Mouse (Mus musculus) CH12.LX (cell line): Measurements from ENCODE around the gene Uvrag. TPM values are rescaled to one million over a fixed set of nuclear protein-coding genes. Genes with fewer than 3 reads are reported as not detected.

Experiments used
- DNase-seq: peaks from one replicate; pipeline ENCODE4 v3.0.0-alpha.2; 2013; ENCODE audit errors: extremely low read depth
- H3K27ac ChIP-seq: 2 replicates; pipeline ENCODE4 v1.5.1; 2012; ENCODE audit warnings: low read depth, mild to moderate bottlenecking, control low read depth, moderate library complexity; ENCODE audit not compliant: insufficient read depth
- H3K27me3 ChIP-seq: replicated peaks from 2 replicates; pipeline ENCODE3; 2012; ENCODE audit warnings: inconsistent platforms
- H3K36me3 ChIP-seq, 2 experiments: replicated peaks in 1 of 2; 2 replicates each; pipeline versions ENCODE3 to v1.6.1; 2012; ENCODE audit warnings: inconsistent platforms in 1 of 2, low read length in 1 of 2, mild to moderate bottlenecking in 1 of 2, mixed read lengths in 1 of 2, moderate library complexity in 1 of 2; ENCODE audit not compliant: control insufficient read depth in 1 of 2, insufficient read depth in 1 of 2
- H3K4me1 ChIP-seq, 2 experiments: 2 replicates each; pipeline ENCODE4 v1.6.1; 2012; ENCODE audit warnings: inconsistent platforms in 1 of 2, moderate library complexity in 1 of 2; ENCODE audit not compliant: insufficient read depth in 2 of 2, control insufficient read depth in 1 of 2
- H3K4me2 ChIP-seq: 2 replicates; pipeline ENCODE4 v1.6.1; 2012; ENCODE audit warnings: low read depth, mild to moderate bottlenecking, control low read depth; ENCODE audit not compliant: poor library complexity, insufficient read depth, severe bottlenecking
- H3K4me3 ChIP-seq, 3 experiments: fragments of 150-350 bp in 1 of 3; sonication (generic) in 1 of 3; replicated peaks in 1 of 3; 2 replicates each; pipeline versions ENCODE3 to v1.5.1; 2011 to 2012; ENCODE audit warnings: low read depth in 2 of 3, low read length in 2 of 3, mild to moderate bottlenecking in 2 of 3, moderate library complexity in 2 of 3, control low read depth in 1 of 3, improper control_type of control experiment in 1 of 3, inconsistent platforms in 1 of 3, mixed read lengths in 1 of 3; ENCODE audit not compliant: poor library complexity in 1 of 3
- H3K79me2 ChIP-seq: replicated peaks from 2 replicates; pipeline ENCODE4 v1.6.1; 2012; ENCODE audit warnings: mild to moderate bottlenecking, moderate library complexity; ENCODE audit not compliant: control insufficient read depth, poor library complexity, insufficient read depth, severe bottlenecking; ENCODE audit errors: extremely low read depth
- H3K9ac ChIP-seq: 2 replicates; pipeline ENCODE4 v1.6.1; 2012; ENCODE audit warnings: low read depth, mild to moderate bottlenecking, control low read depth, moderate library complexity; ENCODE audit not compliant: insufficient read depth
- H3K9me3 ChIP-seq: replicated peaks from 2 replicates; pipeline ENCODE3; 2012; ENCODE audit warnings: low read length, inconsistent platforms, mixed read lengths
- CHD1 ChIP-seq: IDR thresholded peaks from 2 replicates; pipeline ENCODE4 v1.6.1; 2012; ENCODE audit warnings: low read depth, low read length, improper control_type of control experiment, inconsistent platforms
- CHD2 ChIP-seq: IDR thresholded peaks from 2 replicates; pipeline ENCODE4 v1.6.1; 2011; ENCODE audit warnings: low read length, improper control_type of control experiment
- ELF1 ChIP-seq: IDR thresholded peaks from 2 replicates; pipeline ENCODE4 v1.6.1; 2014; ENCODE audit warnings: low read depth, mild to moderate bottlenecking, inconsistent platforms, low read length, improper control_type of control experiment
- EP300 ChIP-seq: IDR thresholded peaks from 2 replicates; pipeline ENCODE4 v1.6.1; 2011; ENCODE audit warnings: low read length, improper control_type of control experiment
- ETS1 ChIP-seq: conservative IDR thresholded peaks from 2 replicates; pipeline ENCODE4 v1.6.1; 2012; ENCODE audit warnings: low read depth, mild to moderate bottlenecking, inconsistent platforms, low read length, improper control_type of control experiment, moderate library complexity
- GABPA ChIP-seq: IDR thresholded peaks from 2 replicates; pipeline ENCODE4 v1.6.1; 2012; ENCODE audit warnings: low read depth, low read length, improper control_type of control experiment, inconsistent platforms; ENCODE audit not compliant: insufficient replicate concordance
- IRF4 ChIP-seq: IDR thresholded peaks from 2 replicates; pipeline ENCODE4 v1.6.1; 2014; ENCODE audit warnings: low read depth, mild to moderate bottlenecking, inconsistent platforms, low read length, improper control_type of control experiment
- JUN ChIP-seq: IDR thresholded peaks from 2 replicates; pipeline ENCODE4 v1.6.1; 2011; ENCODE audit warnings: low read depth, mild to moderate bottlenecking, low read length, improper control_type of control experiment, moderate library complexity; ENCODE audit not compliant: insufficient read depth
- KAT2A ChIP-seq: IDR thresholded peaks from 2 replicates; pipeline ENCODE4 v1.6.1; 2012; ENCODE audit warnings: low read length, improper control_type of control experiment, inconsistent platforms; ENCODE audit not compliant: insufficient replicate concordance
- MAFK ChIP-seq: IDR thresholded peaks from 2 replicates; pipeline ENCODE4 v1.6.1; 2011; ENCODE audit warnings: low read length, improper control_type of control experiment; ENCODE audit not compliant: insufficient replicate concordance
- MAZ ChIP-seq: IDR thresholded peaks from 2 replicates; pipeline ENCODE4 v1.6.1; 2012; ENCODE audit warnings: low read depth, mild to moderate bottlenecking, inconsistent platforms, low read length, improper control_type of control experiment, moderate library complexity
- MYC ChIP-seq: IDR thresholded peaks from 2 replicates; pipeline ENCODE4 v1.6.1; 2011; ENCODE audit warnings: low read depth, mild to moderate bottlenecking, improper control_type of control experiment, low read length
- NELFE ChIP-seq: IDR thresholded peaks from 2 replicates; pipeline ENCODE4 v1.6.1; 2011; ENCODE audit warnings: low read depth, low read length, improper control_type of control experiment
- NRF1 ChIP-seq: IDR thresholded peaks from 2 replicates; pipeline ENCODE4 v1.6.1; 2014; ENCODE audit warnings: low read depth, mild to moderate bottlenecking, inconsistent platforms, low read length, improper control_type of control experiment, moderate library complexity
- POLR2A ChIP-seq: IDR thresholded peaks from 2 replicates; pipeline ENCODE4 v1.6.1; 2011; ENCODE audit warnings: low read depth, mild to moderate bottlenecking, improper control_type of control experiment, low read length
- RAD21 ChIP-seq: IDR thresholded peaks from 2 replicates; pipeline ENCODE4 v1.6.1; 2011; ENCODE audit warnings: low read depth, mild to moderate bottlenecking, low read length, improper control_type of control experiment, moderate library complexity
- RCOR1 ChIP-seq: conservative IDR thresholded peaks from 2 replicates; pipeline ENCODE4 v1.6.1; 2012; ENCODE audit warnings: low read depth, mild to moderate bottlenecking, inconsistent platforms, low read length, improper control_type of control experiment
- SIN3A ChIP-seq: IDR thresholded peaks from 2 replicates; pipeline ENCODE4 v1.6.1; 2012; ENCODE audit warnings: low read length, improper control_type of control experiment, inconsistent platforms
- SMC3 ChIP-seq: IDR thresholded peaks from 2 replicates; pipeline ENCODE4 v1.6.1; 2011; ENCODE audit warnings: low read depth, low read length, improper control_type of control experiment
- TBP ChIP-seq: conservative IDR thresholded peaks from 2 replicates; pipeline ENCODE4 v1.6.1; 2011; ENCODE audit warnings: low read depth, low read length, improper control_type of control experiment
- TCF12 ChIP-seq: IDR thresholded peaks from 2 replicates; pipeline ENCODE4 v1.6.1; 2014; ENCODE audit warnings: low read depth, mild to moderate bottlenecking, inconsistent platforms, low read length, improper control_type of control experiment
- UBTF ChIP-seq: IDR thresholded peaks from 2 replicates; pipeline ENCODE4 v1.6.1; 2012; ENCODE audit warnings: low read depth, mild to moderate bottlenecking, inconsistent platforms, low read length, improper control_type of control experiment, moderate library complexity
- USF1 ChIP-seq: IDR thresholded peaks from 2 replicates; pipeline ENCODE4 v1.6.1; 2014; ENCODE audit warnings: low read depth, mild to moderate bottlenecking, inconsistent platforms, low read length, improper control_type of control experiment
- USF2 ChIP-seq: conservative IDR thresholded peaks from 2 replicates; pipeline ENCODE4 v1.6.1; 2011; ENCODE audit warnings: low read depth, low read length, improper control_type of control experiment
- ZKSCAN1 ChIP-seq: IDR thresholded peaks from 2 replicates; pipeline ENCODE4 v1.6.1; 2012; ENCODE audit warnings: low read depth, inconsistent platforms, low read length, improper control_type of control experiment, borderline replicate concordance
- dilution Hi-C: fragments of 300-500 bp; cut with MboI; formaldehyde crosslinking; loops from 2 replicates; pipeline ENCODE4 v1.14.3; 2020; ENCODE audit warnings: low sequenced_read_pairs; ENCODE audit not compliant: extremely low pct_unique_long_range_greater_than_20kb, extremely low pct_ligation_motif_present
- in situ Hi-C: fragments of 300-500 bp; cut with MboI; formaldehyde crosslinking; loops from 3 replicates; pipeline ENCODE4 v1.14.3; 2019; ENCODE audit warnings: low sequenced_read_pairs, low pct_ligation_motif_present, low pct_unique_long_range_greater_than_20kb, mixed read lengths
- polyA plus RNA-seq: library from polyadenylated mRNA; unstranded; fragments of >175 nt; gene quantifications from 2 replicates; pipeline ENCODE4 v1.2.1, GENCODE M21; 2012; ENCODE audit warnings: low read depth; ENCODE audit not compliant: insufficient read length
- total RNA-seq, 2 experiments: library from RNA; depleted of rRNA; stranded (reverse); fragments of 300-350 nt in 1 of 2; fragments of >200 nt in 1 of 2; gene quantifications; 2 replicates each; pipeline ENCODE4 v1.2.3; 2012 to 2014

The Uvrag gene
- total and polyA plus RNA-seq, 3 experiments = 20.6 to 47.4 (median 37.5) TPM

DNA sequence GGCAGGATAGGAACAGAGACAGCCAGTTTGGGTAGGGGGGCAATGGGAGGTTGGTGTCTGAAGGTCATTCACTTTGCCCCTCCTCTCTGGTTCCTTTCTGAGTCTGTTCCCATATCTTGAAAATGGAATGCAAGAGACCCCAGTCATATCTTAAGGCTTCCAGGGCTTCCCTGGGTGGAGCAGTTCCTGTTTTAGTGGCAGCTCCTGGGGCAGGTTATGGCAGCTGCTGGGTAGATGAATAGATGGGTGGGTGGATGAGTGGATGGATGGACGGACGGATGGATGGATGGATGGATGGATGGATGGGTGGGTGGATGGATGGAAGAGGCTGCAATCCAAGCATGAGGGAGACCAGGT is 273.2 kb downstream of the Uvrag start:
- Histone ChIP-seq H3K4me3 (no peak overlapping the region), H3K9me3 (no peaks in the 10 kb centered on the region), H3K4me2 (no peak overlapping the region), H3K79me2 (no peaks in the 10 kb centered on the region), H3K9ac (no peak overlapping the region), H3K27me3 (peaks cover 15% of the 10 kb centered on the region), H3K36me3 (no peaks in the 10 kb centered on the region), H3K27ac (no peak overlapping the region), H3K4me1 (peaks cover 24 to 55% of the 10 kb centered on the region in 2 experiments)
- DNase-seq = no peak
- no peak for TF ChIP-seq TBP
- no peak for TF ChIP-seq ELF1
- no peak for TF ChIP-seq CHD1
- no peak for TF ChIP-seq USF2
- no peak for TF ChIP-seq IRF4
- TF ChIP-seq MYC = no peak
- TF ChIP-seq ZKSCAN1 = no peak
- no peak for TF ChIP-seq RAD21
- no peak for TF ChIP-seq MAFK
- TF ChIP-seq SMC3 = no peak
- no peak for TF ChIP-seq SIN3A
- no peak for TF ChIP-seq MAZ
- in situ Hi-C loops = no loop called here
- dilution Hi-C loops = no loop called here

DNA sequence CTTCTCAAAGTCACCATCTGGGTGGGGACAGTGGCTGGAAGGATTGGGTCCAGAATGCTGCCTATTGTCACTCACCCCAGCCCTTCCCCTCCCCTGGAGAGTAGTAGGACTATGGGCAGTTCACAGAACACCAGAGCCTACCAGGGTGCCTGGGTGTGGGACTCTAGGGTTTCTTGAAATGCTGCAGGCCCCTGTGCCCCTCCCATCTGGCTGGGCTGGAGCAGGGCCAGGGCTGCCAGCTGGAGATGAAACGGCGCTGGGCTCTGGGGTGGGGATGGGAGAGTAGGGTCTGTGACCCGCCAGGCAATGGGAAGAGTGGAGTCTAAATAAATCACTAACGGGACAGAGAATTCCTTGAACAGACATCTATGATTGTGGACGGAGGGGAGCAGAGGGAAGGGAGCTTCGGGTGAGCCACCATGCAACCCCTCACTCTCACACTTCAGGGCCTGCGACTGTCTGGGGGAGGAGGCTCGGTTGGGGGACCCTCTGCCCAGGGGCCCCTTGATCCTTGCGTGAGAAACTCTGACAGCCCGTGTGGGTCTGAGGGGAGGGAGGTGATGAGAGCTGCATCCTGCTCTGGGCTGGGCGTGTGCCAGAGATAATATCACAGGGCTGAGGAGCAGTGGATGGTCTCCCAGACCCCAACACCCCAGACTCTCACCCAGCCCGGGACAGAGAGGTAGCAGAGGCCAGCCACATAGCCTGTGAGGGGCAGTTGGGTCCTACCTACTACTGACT is 273.7 kb downstream of the Uvrag start:
- Histone ChIP-seq H3K36me3 (no peaks in the 10 kb centered on the region), H3K9ac (no peak overlapping the region), H3K9me3 (no peaks in the 10 kb centered on the region), H3K27ac (no peak overlapping the region), H3K4me3 (no peak overlapping the region), H3K27me3 (peaks cover 15% of the 10 kb centered on the region), H3K4me1 (peaks cover 26 to 60% of the 10 kb centered on the region in 2 experiments), H3K79me2 (no peaks in the 10 kb centered on the region), H3K4me2 (no peak overlapping the region)
- no peak for DNase-seq
- in situ Hi-C loops = no loop called here
- dilution Hi-C loops = no loop called here
- no peak for TF ChIP-seq SMC3
- TF ChIP-seq CHD1 = no peak
- TF ChIP-seq USF2 = no peak
- no peak for TF ChIP-seq JUN
- no peak for TF ChIP-seq ZKSCAN1
- no peak for TF ChIP-seq UBTF
- no peak for TF ChIP-seq KAT2A
- TF ChIP-seq TCF12 = no peak
- TF ChIP-seq GABPA = no peak
- no peak for TF ChIP-seq ETS1
- TF ChIP-seq SIN3A = no peak
- no peak for TF ChIP-seq CHD2
- no peak for TF ChIP-seq USF1
- TF ChIP-seq NRF1 = no peak
- no peak for TF ChIP-seq IRF4
- TF ChIP-seq POLR2A = no peak
- TF ChIP-seq NELFE = no peak
- no peak for TF ChIP-seq MYC
- TF ChIP-seq RCOR1 = no peak
- no peak for TF ChIP-seq EP300
